In genomic region chr3:75219211-75219610, GRCm38 (mm10) we compare ENCODE assay signal across 8 mouse cellular contexts. TPM values are rescaled to one million over a fixed set of nuclear protein-coding genes. Genes with fewer than 3 reads are reported as not detected.
DNase-seq lines count a peak whose midpoint lies in the region; ATAC-seq and TF ChIP-seq lines count a peak whose summit lies in the region.

No protein-coding gene starts in this region.

- 0% methylated on average over 1 of the region's 1 CpGs for WGBS in kidney, embryonic 16.5 days
- WGBS in hindbrain, embryonic 16.5 days: 13% methylated on average over 1 of the region's 1 CpGs
- 10% methylated on average over 1 of the region's 1 CpGs for WGBS in liver, embryonic 14.5 days (ENCODE audit: insufficient replicate concordance)

- H3K9me3 ChIP-seq in kidney, embryonic 16.5 days (ENCODE audit: low read length): no peaks in the 10 kb centered on the region
- H3K9me3 ChIP-seq in hindbrain, embryonic 16.5 days (ENCODE audit: control insufficient read depth, low read length): no peaks in the 10 kb centered on the region
- H3K9me3 ChIP-seq in liver, embryonic 14.5 days (ENCODE audit: control insufficient read depth, low read length): no peaks in the 10 kb centered on the region

- no peak overlapping the region for H3K9ac ChIP-seq in kidney, embryonic 16.5 days (replicated peaks; ENCODE audit: low read length)
- H3K9ac ChIP-seq in hindbrain, embryonic 16.5 days (ENCODE audit: low read depth, low read length): no peak overlapping the region
- H3K9ac ChIP-seq in liver, embryonic 14.5 days (replicated peaks): no peak overlapping the region

- ATAC-seq in kidney, embryonic 16.5 days (ENCODE audit: low FRiP score, low TSS enrichment): no peak
- peak; percentile 84 for ATAC-seq in hindbrain, embryonic 16.5 days
- ATAC-seq in liver, embryonic 14.5 days (ENCODE audit: insufficient read depth): no peak

- no peaks in the 10 kb centered on the region for H3K27me3 ChIP-seq in kidney, embryonic 16.5 days (ENCODE audit: insufficient read depth, low read length)
- H3K27me3 ChIP-seq in hindbrain, embryonic 16.5 days (replicated peaks; ENCODE audit: control insufficient read depth, insufficient read depth, low read length): no peaks in the 10 kb centered on the region
- no peaks in the 10 kb centered on the region for H3K27me3 ChIP-seq in liver, embryonic 14.5 days (ENCODE audit: control insufficient read depth, insufficient read depth, low read length)

- H3K4me2 ChIP-seq in kidney, embryonic 16.5 days (replicated peaks; ENCODE audit: low read depth, low read length): no peak overlapping the region
- H3K4me2 ChIP-seq in hindbrain, embryonic 16.5 days (ENCODE audit: low read length): no peak overlapping the region
- no peak overlapping the region for H3K4me2 ChIP-seq in liver, embryonic 14.5 days (ENCODE audit: low read depth)

- peak; percentile 47 for TF ChIP-seq CTCF in liver, embryonic 14.5 days (IDR thresholded peaks at IDR 0.05; ENCODE audit: low read depth)

- DNase-seq in kidney, adult 9 months: peak; percentile 38
- DNase-seq in ZHBTc4 (ENCODE audit: low read depth, low spot score): peak; percentile 21
- DNase-seq in embryo, embryonic 11.5 days (ENCODE audit: low read depth, low spot score): peak; percentile 17
- DNase-seq in liver, embryonic 14.5 days (ENCODE audit: low read depth in 3 of 3, low spot score in 3 of 3): no peak
- peak; percentile 57 for DNase-seq in right cerebral cortex, adult 18-20 months
- DNase-seq in ovary, adult 18-20 months (ENCODE audit: low spot score): no peak

- TF ChIP-seq EP300 in liver, embryonic 14.5 days (IDR thresholded peaks at IDR 0.05; ENCODE audit: low read depth): no peak

- no peak overlapping the region for H3K27ac ChIP-seq in kidney, embryonic 16.5 days (ENCODE audit: low read length)
- no peak overlapping the region for H3K27ac ChIP-seq in hindbrain, embryonic 16.5 days (ENCODE audit: low read depth, low read length)
- no peak overlapping the region for H3K27ac ChIP-seq in liver, embryonic 14.5 days

- H3K36me3 ChIP-seq in kidney, embryonic 16.5 days (ENCODE audit: insufficient read depth, low read length): no peaks in the 10 kb centered on the region
- no peaks in the 10 kb centered on the region for H3K36me3 ChIP-seq in hindbrain, embryonic 16.5 days (ENCODE audit: control insufficient read depth, insufficient read depth, low read length)
- H3K36me3 ChIP-seq in liver, embryonic 14.5 days (replicated peaks; ENCODE audit: control insufficient read depth, insufficient read depth, low read depth): no peaks in the 10 kb centered on the region

- H3K4me1 ChIP-seq in kidney, embryonic 16.5 days (ENCODE audit: insufficient read depth, low read length): no peaks in the 10 kb centered on the region
- no peaks in the 10 kb centered on the region for H3K4me1 ChIP-seq in hindbrain, embryonic 16.5 days (ENCODE audit: control insufficient read depth, insufficient read depth, low read depth, low read length)
- no peaks in the 10 kb centered on the region for H3K4me1 ChIP-seq in liver, embryonic 14.5 days (replicated peaks; ENCODE audit: control insufficient read depth in 2 of 2, insufficient read depth in 2 of 2, low read length in 1 of 2)

- H3K4me3 ChIP-seq in kidney, embryonic 16.5 days (ENCODE audit: low read length): no peak overlapping the region
- H3K4me3 ChIP-seq in hindbrain, embryonic 16.5 days (ENCODE audit: low read length): no peak overlapping the region
- H3K4me3 ChIP-seq in liver, embryonic 14.5 days (ENCODE audit: insufficient read depth in 1 of 2, low read depth in 2 of 2, low read length in 2 of 2): no peak overlapping the region

RNA-seq across cellular contexts. Expression of gene Serpini2, which starts 50.7 kb away (rescaled TPM):
- polyA plus RNA-seq in kidney, embryonic 16.5 days (2015; fragmentation: Nextera tagmentation; extraction: Ambion mirVana): not detected in 2 replicates
- polyA plus RNA-seq in hindbrain, embryonic 16.5 days (2015; fragmentation: Nextera tagmentation; extraction: Ambion mirVana): not detected in 2 replicates
- polyA plus RNA-seq in liver, embryonic 14.5 days (2012; rRNA removed): not detected in 2 replicates
- polyA plus RNA-seq in liver, embryonic 14.5 days (2014; fragmentation: Nextera tagmentation; extraction: Ambion mirVana): 0.24 TPM in 1 of 2 replicates, not detected in the other

RNA-seq across cellular contexts. Expression of gene Zbbx, which starts 54.4 kb away (rescaled TPM):
- not detected in 2 replicates for polyA plus RNA-seq in kidney, embryonic 16.5 days (2015; fragmentation: Nextera tagmentation; extraction: Ambion mirVana)
- polyA plus RNA-seq in hindbrain, embryonic 16.5 days (2015; fragmentation: Nextera tagmentation; extraction: Ambion mirVana): 0.84 and 1.2 TPM in 2 replicates
- not detected in 2 replicates for polyA plus RNA-seq in liver, embryonic 14.5 days (2012; rRNA removed)
- not detected in 2 replicates for polyA plus RNA-seq in liver, embryonic 14.5 days (2014; fragmentation: Nextera tagmentation; extraction: Ambion mirVana)

Comparison
In these comparisons a context has a peak if more than half of its experiments do, and no peak if none do; other contexts are left out.
1. DNase-seq: peak in kidney, adult 9 months (single experiment), ZHBTc4 (single experiment), embryo, embryonic 11.5 days (single experiment) and right cerebral cortex, adult 18-20 months (single experiment); none in liver, embryonic 14.5 days (0 of 3) and ovary, adult 18-20 months (single experiment).